Mouse (Mus musculus): ENCODE data around the gene Kdm1b. TPM values are rescaled to one million over a fixed set of nuclear protein-coding genes. Genes with fewer than 3 reads are reported as not detected.

Gene Kdm1b
- polyA plus RNA-seq, 1 experiment from 2014 or later = 20.4 TPM

DNA sequence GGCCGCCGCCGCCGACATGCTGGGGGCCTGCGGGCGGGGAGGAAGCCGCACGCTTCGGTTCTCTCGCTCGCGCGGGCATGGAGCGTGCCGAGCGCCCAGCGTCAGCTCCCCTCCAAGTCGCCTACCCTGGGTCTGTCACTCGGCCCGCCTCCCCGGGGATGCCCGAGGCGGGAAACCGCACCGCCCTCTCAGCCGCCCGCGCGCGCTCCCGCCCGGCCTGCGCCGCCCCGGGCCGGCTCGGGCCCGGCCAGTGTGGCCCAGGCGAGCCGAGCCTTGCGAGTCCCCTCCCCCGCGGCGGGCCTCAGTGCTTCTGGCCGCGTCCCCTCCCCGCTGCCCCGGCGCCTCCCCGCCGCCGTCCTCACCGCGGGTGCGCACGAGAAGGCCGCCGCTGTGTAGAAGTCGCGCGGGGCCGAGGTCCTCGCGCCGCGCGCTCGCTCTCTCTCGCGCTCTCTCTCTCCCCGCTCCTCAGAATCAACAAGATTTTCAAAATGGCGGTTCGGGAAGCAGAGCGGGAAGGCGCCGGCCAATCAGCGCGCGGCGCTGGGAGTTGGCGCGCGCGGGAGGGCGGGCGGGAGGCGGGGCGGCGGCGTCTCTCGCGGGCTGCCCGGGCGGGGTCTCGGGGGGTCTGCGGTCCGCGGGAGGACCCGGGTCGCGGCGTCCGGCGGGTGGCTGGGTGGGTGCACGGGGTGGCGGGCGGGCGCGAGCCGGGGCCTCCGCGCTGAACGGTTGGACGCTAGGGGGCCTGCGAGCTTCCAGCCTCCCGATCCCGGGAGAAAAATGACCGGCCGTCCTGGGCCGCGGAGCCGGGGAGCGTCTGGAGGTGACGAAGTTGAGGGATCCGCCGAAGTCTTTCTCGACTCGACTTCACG, 62.6 kb downstream of the Kdm1b start, which contains the start of gene Dek:
TSS of gene Dek (minus strand) at position 491 of the 869 bp plus-strand sequence.
- under 1% methylated on average over 116 of the region's 129 CpGs for WGBS
- H3K9ac ChIP-seq (ENCODE audit: low read length) = peak within 1 kb of the TSS; percentile 99
- H3K4me3 ChIP-seq (ENCODE audit: low read depth, low read length) = peak within 1 kb of the TSS; percentile 95
- no peaks in the 10 kb centered on the region for H3K36me3 ChIP-seq (ENCODE audit: control insufficient read depth, insufficient read depth, low read length)
- DNase-seq (ENCODE audit: low spot score) (peak; percentile 96), ATAC-seq (replicated peaks; ENCODE audit: low FRiP score) (peak; percentile 92)
- H3K27me3 ChIP-seq (ENCODE audit: control insufficient read depth, insufficient read depth, low read length) = no peaks in the 10 kb centered on the region
- no peaks in the 10 kb centered on the region for H3K9me3 ChIP-seq (ENCODE audit: control insufficient read depth, low read length)
- H3K4me1 ChIP-seq (replicated peaks; ENCODE audit: control insufficient read depth, insufficient read depth, low read length) = peaks cover 11% of the 10 kb centered on the region
- H3K27ac ChIP-seq (ENCODE audit: low read depth, low read length) = peak within 1 kb of the TSS; percentile 99
- peak within 1 kb of the TSS; percentile 70 for H3K4me2 ChIP-seq (ENCODE audit: low read depth, low read length, severe bottlenecking)

DNA sequence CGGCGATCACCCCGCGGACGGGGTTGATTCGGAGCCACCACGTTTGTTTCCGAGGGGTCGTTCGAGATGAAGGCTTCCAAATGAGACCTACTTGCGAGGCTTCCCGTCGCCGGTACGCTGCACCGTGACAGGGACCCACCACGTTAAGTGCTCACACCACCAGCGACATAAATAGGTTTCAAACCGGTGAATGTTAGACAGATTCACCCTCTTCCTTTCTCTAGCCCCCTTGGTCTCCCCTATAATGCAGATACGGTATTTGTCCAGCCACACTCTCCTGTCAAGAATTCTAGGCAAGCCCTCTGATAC, 63.2 kb downstream of the Kdm1b start:
- peak; percentile 21; the same call in 1 of the 2 replicates for ATAC-seq (replicated peaks; ENCODE audit: low FRiP score)
- Histone ChIP-seq H3K9ac (ENCODE audit: low read length) (peak overlapping the region; percentile 99), H3K36me3 (ENCODE audit: control insufficient read depth, insufficient read depth, low read length) (no peaks in the 10 kb centered on the region), H3K27ac (ENCODE audit: low read depth, low read length) (peak overlapping the region; percentile 99), H3K4me2 (ENCODE audit: low read depth, low read length, severe bottlenecking) (peak overlapping the region; percentile 70), H3K9me3 (ENCODE audit: control insufficient read depth, low read length) (no peaks in the 10 kb centered on the region), H3K4me3 (ENCODE audit: low read depth, low read length) (peak overlapping the region; percentile 95), H3K4me1 (replicated peaks; ENCODE audit: control insufficient read depth, insufficient read depth, low read length) (peaks cover 11% of the 10 kb centered on the region), H3K27me3 (ENCODE audit: control insufficient read depth, insufficient read depth, low read length) (no peaks in the 10 kb centered on the region)
- no peak for DNase-seq (ENCODE audit: low spot score)
- under 1% methylated on average over 20 of the region's 20 CpGs for WGBS

DNA sequence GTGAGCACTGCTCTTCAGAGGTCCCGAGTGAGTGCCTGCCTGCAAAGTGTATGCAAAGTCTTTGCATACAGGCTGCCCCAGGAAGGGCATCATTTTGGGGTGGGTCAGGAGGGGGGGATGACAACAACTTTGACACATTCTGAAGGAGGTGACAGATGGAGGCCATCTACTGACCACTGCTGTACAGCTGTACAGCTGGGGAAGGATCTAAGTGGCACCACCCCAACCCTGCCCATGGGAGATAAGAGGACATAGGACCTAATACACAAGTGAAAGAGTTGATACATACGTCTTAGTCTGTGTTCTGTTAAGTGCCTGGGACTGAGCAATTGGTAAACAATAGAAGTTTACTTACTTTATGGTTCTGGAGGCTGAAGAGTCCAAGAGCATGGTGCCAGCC, 65.9 kb downstream of the Kdm1b start:
- Histone ChIP-seq H3K27me3 (ENCODE audit: control insufficient read depth, insufficient read depth, low read length) (no peaks in the 10 kb centered on the region), H3K9me3 (ENCODE audit: control insufficient read depth, low read length) (no peaks in the 10 kb centered on the region), H3K27ac (ENCODE audit: low read depth, low read length) (no peak overlapping the region), H3K4me3 (ENCODE audit: low read depth, low read length) (no peak overlapping the region), H3K4me1 (replicated peaks; ENCODE audit: control insufficient read depth, insufficient read depth, low read length) (peaks cover 2% of the 10 kb centered on the region; the same call in 1 of the 2 replicates), H3K4me2 (ENCODE audit: low read depth, low read length, severe bottlenecking) (no peak overlapping the region), H3K36me3 (ENCODE audit: control insufficient read depth, insufficient read depth, low read length) (no peaks in the 10 kb centered on the region), H3K9ac (ENCODE audit: low read length) (no peak overlapping the region)
- ATAC-seq (replicated peaks; ENCODE audit: low FRiP score) (no peak), DNase-seq (ENCODE audit: low spot score) (no peak)
- 88% methylated on average over 2 of the region's 2 CpGs for WGBS

DNA sequence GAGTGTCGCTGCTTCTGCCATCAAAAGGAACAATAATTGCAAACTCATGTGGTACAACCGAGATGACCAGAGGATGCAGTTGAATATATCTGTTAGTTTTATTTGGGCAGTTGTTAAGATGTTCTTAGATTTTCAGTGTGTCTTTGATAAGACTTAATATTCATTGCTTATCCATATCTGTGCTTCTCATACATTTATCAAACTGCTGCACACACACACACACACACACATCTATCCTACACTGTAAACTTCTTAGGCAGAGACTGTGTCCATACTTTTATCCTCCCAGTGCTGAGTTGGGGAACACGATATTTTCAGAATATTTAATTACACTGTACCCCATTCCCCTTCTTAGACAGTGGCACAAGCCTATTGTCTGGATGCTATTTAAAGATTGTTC, 67.9 kb downstream of the Kdm1b start:
- H3K9ac ChIP-seq (ENCODE audit: low read length) = no peak overlapping the region
- no peak overlapping the region for H3K4me3 ChIP-seq (ENCODE audit: low read depth, low read length)
- H3K9me3 ChIP-seq (ENCODE audit: control insufficient read depth, low read length) = no peaks in the 10 kb centered on the region
- 89% methylated on average over 3 of the region's 3 CpGs for WGBS
- peaks cover 2% of the 10 kb centered on the region; the same call in 1 of the 2 replicates for H3K4me1 ChIP-seq (replicated peaks; ENCODE audit: control insufficient read depth, insufficient read depth, low read length)
- no peak overlapping the region for H3K4me2 ChIP-seq (ENCODE audit: low read depth, low read length, severe bottlenecking)
- no peak for DNase-seq (ENCODE audit: low spot score)
- H3K27me3 ChIP-seq (ENCODE audit: control insufficient read depth, insufficient read depth, low read length) = no peaks in the 10 kb centered on the region
- H3K36me3 ChIP-seq (ENCODE audit: control insufficient read depth, insufficient read depth, low read length) = no peaks in the 10 kb centered on the region
- H3K27ac ChIP-seq (ENCODE audit: low read depth, low read length) = no peak overlapping the region
- ATAC-seq (replicated peaks; ENCODE audit: low FRiP score) = no peak

DNA sequence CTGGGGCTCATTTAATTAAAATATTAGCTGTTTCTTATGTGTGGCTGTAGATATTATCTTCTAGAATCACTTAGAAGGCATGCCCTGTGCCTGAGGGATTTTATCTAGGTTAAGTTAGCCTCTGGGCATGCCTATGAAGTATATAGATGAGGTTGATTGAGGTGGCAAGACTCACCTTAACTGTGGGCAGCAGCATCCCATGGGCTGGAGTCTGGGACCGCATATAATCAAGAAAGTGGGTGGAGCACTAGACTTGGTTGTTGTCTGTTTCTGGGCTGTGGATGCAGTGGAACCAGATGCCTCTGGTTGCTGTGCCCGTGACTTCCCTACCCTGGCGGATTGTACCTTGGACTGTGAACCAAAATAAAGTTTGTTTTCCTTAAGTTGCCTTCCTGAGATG, 68.8 kb downstream of the Kdm1b start:
- DNase-seq (ENCODE audit: low spot score) (no peak), ATAC-seq (replicated peaks; ENCODE audit: low FRiP score) (no peak)
- no peak overlapping the region for H3K9ac ChIP-seq (ENCODE audit: low read length)
- H3K9me3 ChIP-seq (ENCODE audit: control insufficient read depth, low read length) = no peaks in the 10 kb centered on the region
- H3K27ac ChIP-seq (ENCODE audit: low read depth, low read length) = no peak overlapping the region
- no peak overlapping the region for H3K4me2 ChIP-seq (ENCODE audit: low read depth, low read length, severe bottlenecking)
- H3K4me1 ChIP-seq (replicated peaks; ENCODE audit: control insufficient read depth, insufficient read depth, low read length) = no peaks in the 10 kb centered on the region; the same call in 1 of the 2 replicates
- 87% methylated on average over 3 of the region's 3 CpGs for WGBS
- no peaks in the 10 kb centered on the region for H3K27me3 ChIP-seq (ENCODE audit: control insufficient read depth, insufficient read depth, low read length)
- H3K4me3 ChIP-seq (ENCODE audit: low read depth, low read length) = no peak overlapping the region
- no peaks in the 10 kb centered on the region for H3K36me3 ChIP-seq (ENCODE audit: control insufficient read depth, insufficient read depth, low read length)

DNA sequence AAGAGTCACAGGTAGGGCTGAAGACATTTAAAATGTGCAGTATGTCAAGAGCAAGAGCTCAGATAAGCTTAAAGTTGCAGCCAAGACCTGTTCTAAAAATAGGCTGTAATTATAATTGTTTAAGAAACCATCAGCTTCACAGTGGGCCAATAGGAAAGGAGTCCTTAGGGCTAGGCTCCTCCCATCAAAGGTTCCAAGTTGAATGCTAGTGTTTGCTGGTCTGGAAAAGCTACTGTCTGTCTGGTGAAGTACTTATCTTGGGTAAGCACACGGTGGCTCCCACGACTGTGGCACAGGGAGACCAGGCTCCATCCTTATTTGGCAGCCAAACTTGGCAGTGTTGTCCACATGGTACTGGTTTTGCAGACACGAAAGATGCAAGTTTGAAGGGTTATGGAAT, 69.6 kb downstream of the Kdm1b start:
- Histone ChIP-seq H3K4me1 (replicated peaks; ENCODE audit: control insufficient read depth, insufficient read depth, low read length) (no peaks in the 10 kb centered on the region), H3K9me3 (ENCODE audit: control insufficient read depth, low read length) (no peaks in the 10 kb centered on the region), H3K27me3 (ENCODE audit: control insufficient read depth, insufficient read depth, low read length) (no peaks in the 10 kb centered on the region), H3K4me2 (ENCODE audit: low read depth, low read length, severe bottlenecking) (no peak overlapping the region), H3K4me3 (ENCODE audit: low read depth, low read length) (no peak overlapping the region), H3K9ac (ENCODE audit: low read length) (no peak overlapping the region), H3K27ac (ENCODE audit: low read depth, low read length) (no peak overlapping the region), H3K36me3 (ENCODE audit: control insufficient read depth, insufficient read depth, low read length) (no peaks in the 10 kb centered on the region)
- ATAC-seq (replicated peaks; ENCODE audit: low FRiP score) = no peak
- no peak for DNase-seq (ENCODE audit: low spot score)
- 75% methylated on average over 3 of the region's 3 CpGs for WGBS

DNA sequence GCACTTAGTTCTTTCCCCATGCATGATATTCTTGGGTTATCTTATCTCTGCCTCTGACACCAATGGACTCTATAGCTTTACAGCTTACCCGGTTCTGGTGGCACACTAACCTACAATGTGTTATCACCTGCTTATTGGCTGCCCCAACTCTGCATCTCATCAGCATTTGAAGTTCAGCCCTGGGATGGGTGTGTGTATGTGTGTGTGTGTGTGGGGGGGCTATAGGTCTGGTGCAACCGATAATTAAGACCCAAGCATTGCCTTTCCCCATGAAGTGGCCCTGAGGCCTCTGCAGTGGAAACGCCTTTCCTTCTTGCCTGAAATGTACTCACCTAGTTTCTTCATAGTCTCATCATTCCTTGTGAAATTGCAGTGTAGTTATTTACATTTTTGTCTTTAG, 72.7 kb downstream of the Kdm1b start:
- Histone ChIP-seq H3K27me3 (ENCODE audit: control insufficient read depth, insufficient read depth, low read length) (no peaks in the 10 kb centered on the region), H3K9me3 (ENCODE audit: control insufficient read depth, low read length) (no peaks in the 10 kb centered on the region), H3K4me3 (ENCODE audit: low read depth, low read length) (no peak overlapping the region), H3K4me2 (ENCODE audit: low read depth, low read length, severe bottlenecking) (no peak overlapping the region), H3K36me3 (ENCODE audit: control insufficient read depth, insufficient read depth, low read length) (no peaks in the 10 kb centered on the region), H3K4me1 (replicated peaks; ENCODE audit: control insufficient read depth, insufficient read depth, low read length) (no peaks in the 10 kb centered on the region), H3K9ac (ENCODE audit: low read length) (no peak overlapping the region), H3K27ac (ENCODE audit: low read depth, low read length) (no peak overlapping the region)
- WGBS = 85% methylated on average over 3 of the region's 3 CpGs
- DNase-seq (ENCODE audit: low spot score) (no peak), ATAC-seq (replicated peaks; ENCODE audit: low FRiP score) (no peak)

DNA sequence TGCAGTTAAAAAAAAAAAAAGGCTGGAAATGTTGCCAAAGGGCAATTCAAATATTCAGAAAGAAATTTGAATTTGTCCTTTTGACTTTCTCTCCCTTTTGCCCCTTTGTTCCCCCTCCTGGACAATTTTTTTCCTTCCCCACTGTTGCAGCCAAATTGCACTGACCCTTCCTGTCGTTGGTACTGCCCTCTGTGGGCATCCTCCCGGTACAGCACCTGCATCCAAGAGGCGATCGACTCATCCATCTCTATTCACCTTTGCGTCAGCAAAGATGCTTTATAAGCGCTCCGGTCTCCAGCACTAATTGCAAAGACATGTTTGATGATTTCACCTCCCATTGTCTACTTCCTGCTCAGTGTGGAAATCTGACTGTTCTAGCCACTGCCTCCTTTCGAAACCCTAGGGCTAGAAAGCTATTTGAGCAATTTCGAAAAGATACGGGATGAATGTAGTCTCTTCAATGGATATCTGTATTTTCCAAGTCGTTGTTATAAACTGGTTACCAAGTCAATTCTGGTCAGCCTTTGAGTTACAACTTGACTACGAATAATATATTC, 78.1 kb downstream of the Kdm1b start:
- peaks cover 17% of the 10 kb centered on the region for H3K27me3 ChIP-seq (ENCODE audit: control insufficient read depth, insufficient read depth, low read length)
- H3K4me1 ChIP-seq (replicated peaks; ENCODE audit: control insufficient read depth, insufficient read depth, low read length) = peaks cover 7% of the 10 kb centered on the region
- no peaks in the 10 kb centered on the region for H3K9me3 ChIP-seq (ENCODE audit: control insufficient read depth, low read length)
- no peak overlapping the region for H3K4me2 ChIP-seq (ENCODE audit: low read depth, low read length, severe bottlenecking)
- no peak overlapping the region for H3K4me3 ChIP-seq (ENCODE audit: low read depth, low read length)
- no peak overlapping the region for H3K27ac ChIP-seq (ENCODE audit: low read depth, low read length)
- ATAC-seq (replicated peaks; ENCODE audit: low FRiP score) (no peak), DNase-seq (ENCODE audit: low spot score) (no peak)
- 34% methylated on average over 12 of the region's 12 CpGs for whole genome bisulfite sequencing
- H3K9ac ChIP-seq (ENCODE audit: low read length) = no peak overlapping the region
- no peaks in the 10 kb centered on the region for H3K36me3 ChIP-seq (ENCODE audit: control insufficient read depth, insufficient read depth, low read length)
